Mouse (Mus musculus) spleen, adult 2 months (tissue): ENCODE results near the gene Wdr78. TPM values are rescaled to one million over a fixed set of nuclear protein-coding genes. Genes with fewer than 3 reads are reported as not detected.

Source experiments
- DNase-seq, 2 experiments: peaks; one replicate each; pipeline versions ENCODE4 v3.0.0 to v3.0.0-alpha.2; 2012 to 2021; ENCODE audit warnings: low spot score in 2 of 2, low read depth in 1 of 2
- H3K27ac ChIP-seq: fragments of 200-500 bp; 2 replicates; pipeline ENCODE4 v1.5.1; 2012; ENCODE audit warnings: low read length, inconsistent platforms; ENCODE audit not compliant: insufficient read depth
- H3K27me3 ChIP-seq: fragments of 200-500 bp; 2 replicates; pipeline ENCODE4 v1.6.1; 2012; ENCODE audit warnings: mild to moderate bottlenecking, moderate library complexity, low read length, inconsistent platforms; ENCODE audit not compliant: control insufficient read depth, insufficient read depth
- H3K36me3 ChIP-seq: fragments of 200-500 bp; 2 replicates; pipeline ENCODE4 v1.6.1; 2012; ENCODE audit warnings: mild to moderate bottlenecking, low read length, inconsistent platforms; ENCODE audit not compliant: control insufficient read depth, insufficient read depth
- H3K4me1 ChIP-seq: fragments of 200-500 bp; 2 replicates; pipeline ENCODE4 v1.6.1; 2011; ENCODE audit warnings: inconsistent platforms; ENCODE audit not compliant: control insufficient read depth, insufficient read depth, insufficient read length
- H3K4me3 ChIP-seq: fragments of 200-500 bp; 2 replicates; pipeline ENCODE4 v1.5.1; 2011; ENCODE audit warnings: mild to moderate bottlenecking, inconsistent platforms; ENCODE audit not compliant: insufficient read depth, insufficient read length; ENCODE audit errors: extremely low read depth
- CTCF ChIP-seq: fragments of 200-500 bp; IDR thresholded peaks from 2 replicates; pipeline ENCODE4 v1.5.1; 2011; ENCODE audit warnings: mild to moderate bottlenecking, inconsistent platforms; ENCODE audit not compliant: insufficient read depth, insufficient read length, insufficient replicate concordance; ENCODE audit errors: extremely low read depth
- POLR2A ChIP-seq: fragments of 200-500 bp; IDR thresholded peaks from 2 replicates; pipeline ENCODE4 v1.6.1; 2011; ENCODE audit warnings: low read depth, low read length, inconsistent platforms
- WGBS: fragments of 180-500 bp; shearing (Covaris S2); methylation state at CpG from one replicate; pipeline ENCODE4 v1.1.7; 2018; 5-methylcytosine and 5-hydroxymethylcytosine counted together
- polyA plus RNA-seq: library from polyadenylated mRNA; depleted of rRNA; stranded (reverse); fragments of >200 nt; gene quantifications from 2 replicates; pipeline ENCODE4 v1.2.3, GENCODE M21; 2012; rRNA removed

Wdr78 gene
- polyA plus RNA-seq = 0.57 and 1.2 TPM in 2 replicates

- peak; percentile 88 to 92 for DNase-seq
- TF ChIP-seq CTCF = no peak
- no peak for TF ChIP-seq POLR2A
- under 1% methylated on average over 82 of the region's 90 CpGs for WGBS
- Histone ChIP-seq H3K36me3 (0 out of 2 replicates have a peak, but pooled peaks cover 3% of the 10 kb centered on the region), H3K27me3 (no peaks in the 10 kb centered on the region), H3K27ac (peak within 1 kb of the TSS; percentile 97), H3K4me1 (peaks cover 3% of the 10 kb centered on the region), H3K4me3 (peak within 1 kb of the TSS; percentile 74)
Observed at GRCm38 (mm10) chr4:103114184-103115111, at the start of gene Wdr78, which contains the start of gene Mier1. TSS of gene Wdr78 (minus strand) at chr4:103114555. TSS of gene Mier1 (plus strand) at chr4:103114390.

GRCm38 (mm10) chr4:103158781-103159180 lies 44.4 kb upstream of the Wdr78 start:
- peaks cover 47% of the 10 kb centered on the region for H3K36me3 ChIP-seq
- no peaks in the 10 kb centered on the region for H3K27me3 ChIP-seq
- TF ChIP-seq POLR2A = no peak
- TF ChIP-seq CTCF = no peak
- WGBS = 91% methylated on average over 4 of the region's 4 CpGs
- no peaks in the 10 kb centered on the region for H3K4me1 ChIP-seq
- DNase-seq = no peak
- H3K4me3 ChIP-seq = no peak overlapping the region
- no peak overlapping the region for H3K27ac ChIP-seq

- Histone ChIP-seq H3K4me3 (no peak overlapping the region), H3K27ac (no peak overlapping the region), H3K4me1 (no peaks in the 10 kb centered on the region), H3K36me3 (peaks cover 56% of the 10 kb centered on the region), H3K27me3 (no peaks in the 10 kb centered on the region)
- no peak for TF ChIP-seq POLR2A
- TF ChIP-seq CTCF = no peak
- WGBS = 94% methylated on average over 5 of the region's 5 CpGs
- DNase-seq = no peak
Observed at GRCm38 (mm10) chr4:103151946-103152345, 37.6 kb upstream of the Wdr78 start.

- 51% methylated on average over 5 of the region's 5 CpGs for WGBS
- Histone ChIP-seq H3K36me3 (peaks cover 36% of the 10 kb centered on the region), H3K4me3 (no peak overlapping the region), H3K27ac (no peak overlapping the region), H3K4me1 (no peaks in the 10 kb centered on the region), H3K27me3 (no peaks in the 10 kb centered on the region)
- peak; percentile 29 to 70 for DNase-seq
- TF ChIP-seq CTCF = peak; percentile 84
- TF ChIP-seq POLR2A = no peak
Observed at GRCm38 (mm10) chr4:103146339-103146738, 32.0 kb upstream of the Wdr78 start.

GRCm38 (mm10) chr4:103136946-103137345 lies 22.6 kb upstream of the Wdr78 start:
- no peak for DNase-seq
- 42% methylated on average over 1 of the region's 1 CpGs for WGBS
- Histone ChIP-seq H3K36me3 (peaks cover 16% of the 10 kb centered on the region), H3K4me3 (no peak overlapping the region; the same call in 1 of the 2 replicates), H3K27me3 (no peaks in the 10 kb centered on the region), H3K27ac (no peak overlapping the region), H3K4me1 (no peaks in the 10 kb centered on the region)
- TF ChIP-seq POLR2A = no peak

- Histone ChIP-seq H3K4me3 (no peak overlapping the region), H3K36me3 (peaks cover 4% of the 10 kb centered on the region), H3K4me1 (peaks cover 5% of the 10 kb centered on the region), H3K27me3 (no peaks in the 10 kb centered on the region), H3K27ac (no peak overlapping the region)
- DNase-seq = no peak
- WGBS = 65% methylated on average over 4 of the region's 4 CpGs
- TF ChIP-seq CTCF (no peak), POLR2A (no peak)
Observed at GRCm38 (mm10) chr4:103126533-103126932, 12.2 kb upstream of the Wdr78 start.

GRCm38 (mm10) chr4:103123606-103124005 lies 9.3 kb upstream of the Wdr78 start:
- TF ChIP-seq POLR2A = no peak
- H3K27ac ChIP-seq = no peak overlapping the region
- H3K4me1 ChIP-seq = peaks cover 8% of the 10 kb centered on the region
- no peak overlapping the region for H3K4me3 ChIP-seq
- H3K36me3 ChIP-seq = no peaks in the 10 kb centered on the region
- no peak for DNase-seq
- H3K27me3 ChIP-seq = no peaks in the 10 kb centered on the region
